21 mouse cellular contexts compared by ENCODE assay signal in the genomic region with DNA sequence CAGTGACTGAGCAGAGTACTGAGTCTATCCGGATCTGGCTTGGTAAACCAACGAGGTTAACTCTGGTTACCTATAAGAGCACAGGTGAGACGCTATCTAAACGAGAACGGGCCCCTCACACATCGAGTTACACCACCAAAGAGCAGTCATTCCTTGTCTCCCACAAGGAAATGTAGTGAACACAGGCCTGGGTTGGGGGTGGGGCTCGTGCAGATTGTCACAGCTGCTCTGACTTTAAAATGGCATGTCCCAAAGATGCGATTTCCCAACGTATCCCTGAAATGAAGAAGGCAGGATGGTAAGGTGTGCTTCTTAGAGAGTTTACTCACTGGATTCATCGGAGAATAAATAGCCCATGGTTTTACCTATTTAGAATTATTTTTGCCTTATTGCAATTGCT. TPM values are rescaled to one million over a fixed set of nuclear protein-coding genes. Genes with fewer than 3 reads are reported as not detected.
DNase-seq lines count a peak whose midpoint lies in the region; ATAC-seq and TF ChIP-seq lines count a peak whose summit lies in the region.
"Had no signal": no experiment of that assay in that cellular context is flagged by ENCODE, and none has a peak within 500 bp of the region (broad histone marks: within the 10 kb centered on the region; RNA-seq: fewer than 3 reads in every experiment).

No protein-coding gene starts in this region.

- TF ChIP-seq EP300 in heart, adult 2 months (IDR thresholded peaks at IDR 0.05; ENCODE audit: insufficient read depth, low read depth, low read length): no peak

- intact Hi-C loops in heart, adult 2 months (cut with DNase I): no loop called here

- WGBS in heart, embryonic 11.5 days (ENCODE audit: insufficient replicate concordance): 76% methylated on average over 10 of the region's 10 CpGs
- WGBS in heart, embryonic 10.5 days: 77% methylated on average over 10 of the region's 10 CpGs
- WGBS in heart, adult 2 months: 75% methylated on average over 10 of the region's 10 CpGs
- 89% methylated on average over 10 of the region's 10 CpGs for WGBS in midbrain, embryonic 11.5 days
- WGBS in midbrain, embryonic 16.5 days: 86% methylated on average over 10 of the region's 10 CpGs

- DNase-seq in heart, adult 11 months: peak; percentile 68
- peak; percentile 61 for DNase-seq in heart, embryonic 10.5 days (ENCODE audit: low spot score)
- no peak for DNase-seq in heart, adult 2 months
- DNase-seq in midbrain, embryonic 11.5 days (ENCODE audit: low spot score, missing footprints): peak; percentile 54
- DNase-seq: adrenal gland, adult 2 months; adrenal gland, adult 8-10 months; adrenal gland, postnatal 10 days; adrenal gland, postnatal 14 days; adrenal gland, postnatal 25 days; adrenal gland, postnatal 36 days; B cell, adult 2 months; cerebellum, adult 11 months; cerebellum, adult 11-12 months; cerebellum, adult 18-20 months had no signal

- H3K9ac ChIP-seq in heart, embryonic 11.5 days (ENCODE audit: low read depth, low read length): no peak overlapping the region
- H3K9ac ChIP-seq in heart, adult 2 months (ENCODE audit: low read depth, low read length): no peak overlapping the region
- no peak overlapping the region for H3K9ac ChIP-seq in midbrain, embryonic 11.5 days (ENCODE audit: low read length)
- no peak overlapping the region for H3K9ac ChIP-seq in midbrain, embryonic 16.5 days (ENCODE audit: low read depth, low read length)

- no peaks in the 10 kb centered on the region for H3K79me2 ChIP-seq in heart, adult 2 months (replicated peaks; ENCODE audit: control insufficient read depth, insufficient read depth, low read length)

- no peak for TF ChIP-seq CTCF in heart, adult 2 months (IDR thresholded peaks at IDR 0.05)

- TF ChIP-seq POLR2A in heart, adult 2 months (IDR thresholded peaks at IDR 0.05; ENCODE audit: insufficient read depth, low read depth, low read length): no peak

- no peaks in the 10 kb centered on the region for H3K4me1 ChIP-seq in heart, embryonic 11.5 days (ENCODE audit: control insufficient read depth, insufficient read depth, low read length)
- no peaks in the 10 kb centered on the region for H3K4me1 ChIP-seq in heart, embryonic 10.5 days
- no peaks in the 10 kb centered on the region for H3K4me1 ChIP-seq in heart, adult 2 months (ENCODE audit: control insufficient read depth, insufficient read depth, low read length)
- H3K4me1 ChIP-seq in midbrain, embryonic 11.5 days (ENCODE audit: control insufficient read depth, insufficient read depth, low read length): 0 out of 2 replicates have a peak, but pooled peaks cover 2% of the 10 kb centered on the region
- H3K4me1 ChIP-seq in midbrain, embryonic 16.5 days (ENCODE audit: control insufficient read depth, insufficient read depth, low read length): no peaks in the 10 kb centered on the region

- ATAC-seq in heart, embryonic 11.5 days (replicated peaks; ENCODE audit: insufficient number of reproducible peaks, low FRiP score, low TSS enrichment): no peak
- no peak for ATAC-seq in midbrain, embryonic 11.5 days (ENCODE audit: low FRiP score)
- no peak for ATAC-seq in midbrain, embryonic 16.5 days
- ATAC-seq: activated CD4-positive, CD25-positive, alpha-beta regulatory T cell, adult 4 months; CD4-positive, CD25-positive, alpha-beta regulatory T cell, adult 4 months; Patski had no signal

- no peak overlapping the region for H3K4me3 ChIP-seq in heart, embryonic 11.5 days (ENCODE audit: low read depth, low read length)
- H3K4me3 ChIP-seq in heart, embryonic 10.5 days: no peak overlapping the region
- no peak overlapping the region for H3K4me3 ChIP-seq in heart, adult 2 months
- H3K4me3 ChIP-seq in midbrain, embryonic 11.5 days (ENCODE audit: low read depth, low read length): no peak overlapping the region
- no peak overlapping the region for H3K4me3 ChIP-seq in midbrain, embryonic 16.5 days (ENCODE audit: low read depth, low read length)

- no peak overlapping the region for H3K27ac ChIP-seq in heart, embryonic 11.5 days (ENCODE audit: low read depth, low read length)
- H3K27ac ChIP-seq in heart, embryonic 10.5 days: no peak overlapping the region
- no peak overlapping the region for H3K27ac ChIP-seq in heart, adult 2 months
- H3K27ac ChIP-seq in midbrain, embryonic 11.5 days (ENCODE audit: low read depth, low read length): no peak overlapping the region
- no peak overlapping the region for H3K27ac ChIP-seq in midbrain, embryonic 16.5 days (ENCODE audit: low read length)

- no peaks in the 10 kb centered on the region for H3K27me3 ChIP-seq in heart, embryonic 11.5 days (ENCODE audit: control insufficient read depth, insufficient read depth, low read length)
- no peaks in the 10 kb centered on the region for H3K27me3 ChIP-seq in heart, embryonic 10.5 days (ENCODE audit: insufficient read depth, poor library complexity, severe bottlenecking)
- H3K27me3 ChIP-seq in heart, adult 2 months (ENCODE audit: control insufficient read depth, insufficient read depth, low read length): no peaks in the 10 kb centered on the region
- H3K27me3 ChIP-seq in midbrain, embryonic 11.5 days (ENCODE audit: control insufficient read depth, insufficient read depth, low read length): no peaks in the 10 kb centered on the region
- H3K27me3 ChIP-seq in midbrain, embryonic 16.5 days (ENCODE audit: control insufficient read depth, insufficient read depth, low read depth, low read length): no peaks in the 10 kb centered on the region
- H3K27me3 ChIP-seq: CH12.LX had no signal

- H3K4me2 ChIP-seq in heart, embryonic 11.5 days: no peak overlapping the region
- no peak overlapping the region for H3K4me2 ChIP-seq in midbrain, embryonic 11.5 days
- no peak overlapping the region for H3K4me2 ChIP-seq in midbrain, embryonic 16.5 days (ENCODE audit: low read length)

- H3K36me3 ChIP-seq in heart, embryonic 11.5 days (ENCODE audit: control insufficient read depth, insufficient read depth, low read length): no peaks in the 10 kb centered on the region
- no peaks in the 10 kb centered on the region for H3K36me3 ChIP-seq in heart, embryonic 10.5 days
- no peaks in the 10 kb centered on the region for H3K36me3 ChIP-seq in heart, adult 2 months (ENCODE audit: control insufficient read depth, insufficient read depth, low read length)
- H3K36me3 ChIP-seq in midbrain, embryonic 11.5 days (ENCODE audit: control insufficient read depth, insufficient read depth, low read length): no peaks in the 10 kb centered on the region
- no peaks in the 10 kb centered on the region for H3K36me3 ChIP-seq in midbrain, embryonic 16.5 days (ENCODE audit: control insufficient read depth, insufficient read depth, low read length)
- H3K36me3 ChIP-seq: G1E had no signal

- no peaks in the 10 kb centered on the region for H3K9me3 ChIP-seq in heart, embryonic 11.5 days (replicated peaks; ENCODE audit: control insufficient read depth, low read length)
- no peaks in the 10 kb centered on the region for H3K9me3 ChIP-seq in heart, embryonic 10.5 days
- H3K9me3 ChIP-seq in midbrain, embryonic 11.5 days (ENCODE audit: control insufficient read depth, low read length): no peaks in the 10 kb centered on the region
- no peaks in the 10 kb centered on the region for H3K9me3 ChIP-seq in midbrain, embryonic 16.5 days (replicated peaks; ENCODE audit: control insufficient read depth, low read length, poor library complexity, severe bottlenecking)
- H3K9me3 ChIP-seq: G1E had no signal

RNA-seq across cellular contexts. Expression of a gene that starts 32.7 kb away (rescaled TPM):
- polyA plus RNA-seq in heart, embryonic 11.5 days (2014; fragmentation: Nextera tagmentation; extraction: Ambion mirVana): 66.3 and 78.8 TPM in 2 replicates
- 66.9 and 72.8 TPM in 2 replicates for polyA plus RNA-seq in heart, embryonic 10.5 days (2016; fragmentation: Nextera tagmentation; extraction: Ambion mirVana)
- 10 to 100 TPM; 40.7 to 42.7 TPM for total RNA-seq in heart, adult 2 months (2021)
- polyA plus RNA-seq in heart, adult 2 months (2012; rRNA removed): 13.7 and 25.3 TPM in 2 replicates
- 115 and 123 TPM in 2 replicates for polyA plus RNA-seq in midbrain, embryonic 11.5 days (2014; fragmentation: Nextera tagmentation; extraction: Ambion mirVana)
- 42.6 and 47.4 TPM in 2 replicates for polyA plus RNA-seq in midbrain, embryonic 16.5 days (2015; fragmentation: Nextera tagmentation; extraction: Ambion mirVana)

Comparison
In these comparisons a context has a peak if more than half of its experiments do, and no peak if none do; other contexts are left out.
1. DNase-seq: peak in heart, adult 11 months (single experiment), heart, embryonic 10.5 days (single experiment) and midbrain, embryonic 11.5 days (single experiment); none in heart, adult 2 months (0 of 2).